Mouse (Mus musculus): ENCODE measurements around the gene Gm49337. TPM values are rescaled to one million over a fixed set of nuclear protein-coding genes. Genes with fewer than 3 reads are reported as not detected.

Gene Gm49337
- polyA plus RNA-seq (2012; rRNA removed): not detected in 2 replicates

- H3K4me3 ChIP-seq (ENCODE audit: control insufficient read depth, low read depth, low read length): peak within 1 kb of the TSS; percentile 80
- peak within 1 kb of the TSS; percentile 54; the same call in 1 of the 2 replicates for H3K27ac ChIP-seq (ENCODE audit: control insufficient read depth, insufficient read depth, low read depth, low read length)
- H3K27me3 ChIP-seq (ENCODE audit: control insufficient read depth, insufficient read depth, low read length): no peaks in the 10 kb centered on the region
These were observed at the start of gene Gm49337, which contains the start of gene 1700042G07Rik for GRCm38 (mm10) chr4:116173072-116173471. Gene Gm49337 (plus strand): TSS chr4:116173384. Gene 1700042G07Rik (plus strand): TSS chr4:116173372.

GRCm38 (mm10) chr4:116123602-116124519, 49.3 kb upstream of the Gm49337 start, which contains the start of the genes Rad54l and Pomgnt1:
Gene Rad54l (minus strand): TSS chr4:116123690.
Gene Pomgnt1 (plus strand): TSS chr4:116123840.
- Histone ChIP-seq H3K4me3 (ENCODE audit: control insufficient read depth, low read depth, low read length) (peak within 1 kb of the TSS; percentile 98), H3K4me1 (ENCODE audit: control insufficient read depth, insufficient read depth, low read length) (peaks cover 6% of the 10 kb centered on the region), H3K27ac (ENCODE audit: control insufficient read depth, insufficient read depth, low read depth, low read length) (peak within 1 kb of the TSS; percentile 89), H3K36me3 (ENCODE audit: control insufficient read depth, insufficient read depth, low read length) (no peaks in the 10 kb centered on the region; the same call in 1 of the 2 replicates), H3K27me3 (ENCODE audit: control insufficient read depth, insufficient read depth, low read length) (no peaks in the 10 kb centered on the region)
- TF ChIP-seq POLR2A (IDR thresholded peaks at IDR 0.05; ENCODE audit: control insufficient read depth, low read depth, low read length) (peak; percentile 77), CTCF (IDR thresholded peaks at IDR 0.05; ENCODE audit: control insufficient read depth, insufficient read depth, insufficient replicate concordance, low read depth, low read length) (0 out of 2 replicates have a peak, but pooled peaks have one; percentile 10)

More at GRCm38 (mm10) chr4:116173072-116173471, at the start of gene Gm49337, which contains the start of gene 1700042G07Rik:
- H3K4me1 ChIP-seq (ENCODE audit: control insufficient read depth, insufficient read depth, low read length): peaks cover 11% of the 10 kb centered on the region
- TF ChIP-seq POLR2A (IDR thresholded peaks at IDR 0.05; ENCODE audit: control insufficient read depth, low read depth, low read length) (peak; percentile 41; the same call in 1 of the 2 replicates), CTCF (IDR thresholded peaks at IDR 0.05; ENCODE audit: control insufficient read depth, insufficient read depth, insufficient replicate concordance, low read depth, low read length) (no peak)
- H3K36me3 ChIP-seq (ENCODE audit: control insufficient read depth, insufficient read depth, low read length): no peaks in the 10 kb centered on the region

- no peaks in the 10 kb centered on the region for H3K27me3 ChIP-seq (ENCODE audit: control insufficient read depth, insufficient read depth, low read length)
- no peak overlapping the region for H3K4me3 ChIP-seq (ENCODE audit: control insufficient read depth, low read depth, low read length)
- no peak for TF ChIP-seq CTCF (IDR thresholded peaks at IDR 0.05; ENCODE audit: control insufficient read depth, insufficient read depth, insufficient replicate concordance, low read depth, low read length)
- TF ChIP-seq POLR2A (IDR thresholded peaks at IDR 0.05; ENCODE audit: control insufficient read depth, low read depth, low read length): no peak
- H3K36me3 ChIP-seq (ENCODE audit: control insufficient read depth, insufficient read depth, low read length): no peaks in the 10 kb centered on the region; the same call in 1 of the 2 replicates
- no peak overlapping the region for H3K27ac ChIP-seq (ENCODE audit: control insufficient read depth, insufficient read depth, low read depth, low read length)
- H3K4me1 ChIP-seq (ENCODE audit: control insufficient read depth, insufficient read depth, low read length): peaks cover 6% of the 10 kb centered on the region
These were observed 47.3 kb upstream of the Gm49337 start for GRCm38 (mm10) chr4:116125803-116126386.

- Histone ChIP-seq H3K4me1 (ENCODE audit: control insufficient read depth, insufficient read depth, low read length) (peaks cover 3% of the 10 kb centered on the region), H3K4me3 (ENCODE audit: control insufficient read depth, low read depth, low read length) (no peak overlapping the region), H3K27me3 (ENCODE audit: control insufficient read depth, insufficient read depth, low read length) (no peaks in the 10 kb centered on the region), H3K27ac (ENCODE audit: control insufficient read depth, insufficient read depth, low read depth, low read length) (no peak overlapping the region), H3K36me3 (ENCODE audit: control insufficient read depth, insufficient read depth, low read length) (no peaks in the 10 kb centered on the region; the same call in 1 of the 2 replicates)
- TF ChIP-seq POLR2A (IDR thresholded peaks at IDR 0.05; ENCODE audit: control insufficient read depth, low read depth, low read length) (no peak), CTCF (IDR thresholded peaks at IDR 0.05; ENCODE audit: control insufficient read depth, insufficient read depth, insufficient replicate concordance, low read depth, low read length) (no peak)
These were observed 45.2 kb upstream of the Gm49337 start for GRCm38 (mm10) chr4:116127956-116128355.

GRCm38 (mm10) chr4:116133126-116133525, 40.1 kb upstream of the Gm49337 start:
- Histone ChIP-seq H3K27me3 (ENCODE audit: control insufficient read depth, insufficient read depth, low read length) (no peaks in the 10 kb centered on the region), H3K27ac (ENCODE audit: control insufficient read depth, insufficient read depth, low read depth, low read length) (no peak overlapping the region), H3K36me3 (ENCODE audit: control insufficient read depth, insufficient read depth, low read length) (no peaks in the 10 kb centered on the region), H3K4me3 (ENCODE audit: control insufficient read depth, low read depth, low read length) (no peak overlapping the region), H3K4me1 (ENCODE audit: control insufficient read depth, insufficient read depth, low read length) (no peaks in the 10 kb centered on the region)
- TF ChIP-seq CTCF (IDR thresholded peaks at IDR 0.05; ENCODE audit: control insufficient read depth, insufficient read depth, insufficient replicate concordance, low read depth, low read length) (no peak), POLR2A (IDR thresholded peaks at IDR 0.05; ENCODE audit: control insufficient read depth, low read depth, low read length) (no peak)

GRCm38 (mm10) chr4:116134990-116135389, 38.2 kb upstream of the Gm49337 start:
- no peak overlapping the region for H3K27ac ChIP-seq (ENCODE audit: control insufficient read depth, insufficient read depth, low read depth, low read length)
- no peaks in the 10 kb centered on the region for H3K27me3 ChIP-seq (ENCODE audit: control insufficient read depth, insufficient read depth, low read length)
- no peak overlapping the region for H3K4me3 ChIP-seq (ENCODE audit: control insufficient read depth, low read depth, low read length)
- H3K4me1 ChIP-seq (ENCODE audit: control insufficient read depth, insufficient read depth, low read length): no peaks in the 10 kb centered on the region
- no peaks in the 10 kb centered on the region for H3K36me3 ChIP-seq (ENCODE audit: control insufficient read depth, insufficient read depth, low read length)
- no peak for TF ChIP-seq CTCF (IDR thresholded peaks at IDR 0.05; ENCODE audit: control insufficient read depth, insufficient read depth, insufficient replicate concordance, low read depth, low read length)
- no peak for TF ChIP-seq POLR2A (IDR thresholded peaks at IDR 0.05; ENCODE audit: control insufficient read depth, low read depth, low read length)
